Mouse (Mus musculus): ENCODE data around the gene Serinc3. TPM values are rescaled to one million over a fixed set of nuclear protein-coding genes. Genes with fewer than 3 reads are reported as not detected.
A peak's percentile ranks its signal among the peaks of the same experiment; 100 is the strongest.

Serinc3 gene
- total and polyA plus RNA-seq, 3 experiments = 345 to 611 (median 467) TPM

DNA sequence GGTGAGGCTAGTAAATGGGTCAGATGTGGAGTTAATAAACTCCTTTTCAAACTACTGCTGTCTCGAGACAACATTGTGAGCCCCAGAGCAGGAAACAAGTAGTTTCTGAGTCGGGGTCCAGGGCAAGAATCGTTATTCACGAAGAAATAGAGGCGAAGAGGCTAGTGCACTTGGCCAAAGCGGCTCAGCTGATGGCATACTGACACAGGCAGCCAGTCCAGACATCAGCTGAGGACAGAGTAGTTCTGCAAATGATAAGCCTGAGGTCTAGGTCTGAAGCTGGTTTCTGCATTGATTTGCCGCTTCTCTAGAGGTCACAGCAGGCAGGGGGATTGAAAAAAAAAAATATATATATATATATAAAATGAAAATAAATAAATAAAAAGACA lies 43.2 kb downstream of the Serinc3 start:
- Histone ChIP-seq H3K27ac (ENCODE audit: insufficient read depth, low read depth) (peak overlapping the region; percentile 55), H3K79me2 (replicated peaks; ENCODE audit: control insufficient read depth, extremely low read depth, insufficient read depth, poor library complexity, severe bottlenecking) (peaks cover 32% of the 10 kb centered on the region), H3K27me3 (replicated peaks) (no peaks in the 10 kb centered on the region), H3K4me2 (ENCODE audit: insufficient read depth, low read depth, poor library complexity, severe bottlenecking) (peak overlapping the region; percentile 58), H3K4me3 (replicated peaks in 1 of 3; ENCODE audit: low read depth in 2 of 3, low read length in 2 of 3, poor library complexity in 1 of 3) (peak overlapping the region; percentile 31 to 70 (median 45)), H3K9ac (ENCODE audit: insufficient read depth, low read depth) (peak overlapping the region; percentile 53), H3K9me3 (replicated peaks; ENCODE audit: low read length) (no peaks in the 10 kb centered on the region), H3K4me1 (ENCODE audit: control insufficient read depth in 1 of 2, insufficient read depth in 2 of 2) (peaks cover 9 to 64% of the 10 kb centered on the region in 2 experiments), H3K36me3 (replicated peaks in 1 of 2; ENCODE audit: control insufficient read depth in 1 of 2, insufficient read depth in 1 of 2, low read length in 1 of 2) (peaks cover 0 to 18% of the 10 kb centered on the region in 2 experiments)
- dilution Hi-C loops (cut with MboI; ENCODE audit: extremely low pct_ligation_motif_present, extremely low pct_unique_long_range_greater_than_20kb, low sequenced_read_pairs) (no loop called here), in situ Hi-C loops (cut with MboI; ENCODE audit: low pct_ligation_motif_present, low pct_unique_long_range_greater_than_20kb, low sequenced_read_pairs) (no loop called here)
- TF ChIP-seq POLR2AphosphoS2 (IDR thresholded peaks at IDR 0.05; ENCODE audit: low read depth, low read length) (no peak), IRF4 (IDR thresholded peaks at IDR 0.05; ENCODE audit: low read depth, low read length) (no peak), RAD21 (IDR thresholded peaks at IDR 0.05; ENCODE audit: low read depth, low read length) (no peak), HCFC1 (IDR thresholded peaks at IDR 0.05; ENCODE audit: low read depth, low read length) (no peak), PAX5 (IDR thresholded peaks at IDR 0.05; ENCODE audit: low read length) (no peak), TBP (conservative IDR thresholded peaks at IDR 0.05; ENCODE audit: low read depth, low read length) (no peak), UBTF (IDR thresholded peaks at IDR 0.05; ENCODE audit: low read depth, low read length) (no peak), ZKSCAN1 (IDR thresholded peaks at IDR 0.05; ENCODE audit: borderline replicate concordance, low read depth, low read length) (no peak), ELF1 (IDR thresholded peaks at IDR 0.05; ENCODE audit: low read depth, low read length) (no peak), ETS1 (conservative IDR thresholded peaks at IDR 0.05; ENCODE audit: low read depth, low read length) (no peak), MAX (IDR thresholded peaks at IDR 0.05; ENCODE audit: low read length) (no peak), ZNF384 (IDR thresholded peaks at IDR 0.05; ENCODE audit: low read depth, low read length) (no peak), CHD1 (IDR thresholded peaks at IDR 0.05; ENCODE audit: low read depth, low read length) (no peak), JUN (IDR thresholded peaks at IDR 0.05; ENCODE audit: insufficient read depth, low read depth, low read length) (no peak), CHD2 (IDR thresholded peaks at IDR 0.05; ENCODE audit: low read length) (no peak), NELFE (IDR thresholded peaks at IDR 0.05; ENCODE audit: low read depth, low read length) (no peak)
- DNase-seq (ENCODE audit: extremely low read depth) = no peak

DNA sequence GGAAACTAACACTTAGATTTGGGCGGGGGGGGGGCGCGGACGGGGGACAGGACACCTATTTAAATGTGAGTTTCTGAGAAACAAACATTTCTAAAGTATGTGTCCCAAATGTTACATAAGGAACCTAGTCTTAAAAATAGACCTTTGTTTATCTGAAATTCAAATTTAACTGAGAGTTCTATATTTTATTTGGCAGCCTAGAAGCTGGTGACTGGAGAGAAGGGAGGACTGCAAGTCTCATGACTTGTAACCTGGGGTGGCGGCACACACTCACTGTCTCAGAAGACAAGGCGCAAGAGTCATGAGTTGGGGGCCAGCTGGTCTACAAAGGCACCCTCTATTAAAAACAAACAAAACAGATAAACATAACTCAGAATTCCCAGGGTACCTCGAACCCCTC lies 43.9 kb downstream of the Serinc3 start:
- Histone ChIP-seq H3K27ac (ENCODE audit: insufficient read depth, low read depth) (no peak overlapping the region), H3K9me3 (replicated peaks; ENCODE audit: low read length) (no peaks in the 10 kb centered on the region), H3K4me1 (ENCODE audit: control insufficient read depth in 1 of 2, insufficient read depth in 2 of 2) (peaks cover 9 to 58% of the 10 kb centered on the region in 2 experiments), H3K4me2 (ENCODE audit: insufficient read depth, low read depth, poor library complexity, severe bottlenecking) (no peak overlapping the region), H3K36me3 (replicated peaks in 1 of 2; ENCODE audit: control insufficient read depth in 1 of 2, insufficient read depth in 1 of 2, low read length in 1 of 2) (peaks cover 0 to 12% of the 10 kb centered on the region in 2 experiments), H3K79me2 (replicated peaks; ENCODE audit: control insufficient read depth, extremely low read depth, insufficient read depth, poor library complexity, severe bottlenecking) (peaks cover 29% of the 10 kb centered on the region), H3K9ac (ENCODE audit: insufficient read depth, low read depth) (0 out of 2 replicates have a peak overlapping the region, but pooled peaks have one; percentile 53), H3K4me3 (replicated peaks in 1 of 3; ENCODE audit: low read depth in 2 of 3, low read length in 2 of 3, poor library complexity in 1 of 3) (no peak overlapping the region), H3K27me3 (replicated peaks) (peaks cover under 1% of the 10 kb centered on the region)
- dilution Hi-C loops (cut with MboI; ENCODE audit: extremely low pct_ligation_motif_present, extremely low pct_unique_long_range_greater_than_20kb, low sequenced_read_pairs) (no loop called here), in situ Hi-C loops (cut with MboI; ENCODE audit: low pct_ligation_motif_present, low pct_unique_long_range_greater_than_20kb, low sequenced_read_pairs) (no loop called here)
- TF ChIP-seq MAFK (IDR thresholded peaks at IDR 0.05; ENCODE audit: insufficient replicate concordance, low read length) = no peak
- TF ChIP-seq TCF12 (IDR thresholded peaks at IDR 0.05; ENCODE audit: low read depth, low read length) = no peak
- TF ChIP-seq NELFE (IDR thresholded peaks at IDR 0.05; ENCODE audit: low read depth, low read length) = no peak
- TF ChIP-seq IRF4 (IDR thresholded peaks at IDR 0.05; ENCODE audit: low read depth, low read length) = no peak
- TF ChIP-seq USF2 (conservative IDR thresholded peaks at IDR 0.05; ENCODE audit: low read depth, low read length) = no peak
- TF ChIP-seq SIN3A (IDR thresholded peaks at IDR 0.05; ENCODE audit: low read length) = no peak
- TF ChIP-seq PAX5 (IDR thresholded peaks at IDR 0.05; ENCODE audit: low read length) = no peak
- no peak for DNase-seq (ENCODE audit: extremely low read depth)

All from CH12.LX (cell line).